Mouse (Mus musculus): ENCODE measurements around the gene Rnf150. TPM values are rescaled to one million over a fixed set of nuclear protein-coding genes. Genes with fewer than 3 reads are reported as not detected.

Gene Rnf150
- polyA plus RNA-seq (2015; fragmentation: Nextera tagmentation; extraction: Ambion mirVana) = 0.13 and 0.16 TPM in 2 replicates

DNA sequence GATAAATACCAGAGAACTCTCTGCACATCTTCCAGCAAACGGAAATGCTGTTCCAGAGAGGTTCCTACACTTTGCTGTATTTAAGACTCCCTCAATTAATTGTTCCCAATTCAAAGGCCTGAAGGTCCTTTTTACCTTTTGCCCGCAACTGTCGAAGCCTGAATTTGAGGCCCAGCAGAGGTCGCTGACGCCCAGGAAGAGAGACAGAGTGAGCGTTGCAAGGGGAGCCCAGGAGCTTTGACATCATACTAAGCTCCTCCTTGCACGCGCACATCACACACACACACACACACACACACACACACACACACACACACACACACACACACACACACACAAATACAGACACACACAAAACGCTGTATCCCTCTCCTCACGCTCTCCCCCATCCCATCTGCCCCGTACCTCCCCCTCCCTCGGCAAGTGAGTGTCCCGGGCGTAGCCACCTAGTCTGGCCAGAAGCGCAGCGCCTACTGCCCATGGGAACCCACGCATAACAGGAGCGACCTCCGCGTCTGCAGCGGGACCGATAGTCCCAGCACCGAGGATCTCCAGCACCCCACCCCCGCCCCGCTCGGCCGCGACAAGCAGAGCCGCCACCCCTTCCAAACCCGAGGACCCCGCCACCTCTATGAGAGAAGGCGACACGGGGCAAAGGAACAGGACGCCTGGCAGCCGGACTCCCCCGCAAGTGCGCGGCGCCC, at the start of gene Rnf150:
Gene Rnf150, plus strand, starts transcription at position 316 of the 704 bp plus-strand sequence.
- H3K9me3 ChIP-seq (replicated peaks; ENCODE audit: control insufficient read depth, low read length) = no peaks in the 10 kb centered on the region
- H3K4me3 ChIP-seq (ENCODE audit: low read depth, low read length) = peak within 1 kb of the TSS; percentile 61
- no peaks in the 10 kb centered on the region; the same call in 1 of the 2 replicates for H3K4me1 ChIP-seq (ENCODE audit: control insufficient read depth, low read depth, low read length)
- ATAC-seq (ENCODE audit: low read depth) = peak; percentile 32; the same call in 1 of the 2 replicates
- no peaks in the 10 kb centered on the region for H3K36me3 ChIP-seq (ENCODE audit: control insufficient read depth, insufficient read depth)
- WGBS (ENCODE audit: insufficient replicate concordance) = under 1% methylated on average over 38 of the region's 39 CpGs
- peak within 1 kb of the TSS; percentile 33 for H3K9ac ChIP-seq (ENCODE audit: low read depth, low read length)
- H3K27me3 ChIP-seq (ENCODE audit: control insufficient read depth, insufficient read depth, low read depth, low read length) = peaks cover 21% of the 10 kb centered on the region
- H3K27ac ChIP-seq (ENCODE audit: low read length) = no peak within 1 kb of the TSS
- peak within 1 kb of the TSS; percentile 77 for H3K4me2 ChIP-seq (ENCODE audit: low read depth, low read length)

DNA sequence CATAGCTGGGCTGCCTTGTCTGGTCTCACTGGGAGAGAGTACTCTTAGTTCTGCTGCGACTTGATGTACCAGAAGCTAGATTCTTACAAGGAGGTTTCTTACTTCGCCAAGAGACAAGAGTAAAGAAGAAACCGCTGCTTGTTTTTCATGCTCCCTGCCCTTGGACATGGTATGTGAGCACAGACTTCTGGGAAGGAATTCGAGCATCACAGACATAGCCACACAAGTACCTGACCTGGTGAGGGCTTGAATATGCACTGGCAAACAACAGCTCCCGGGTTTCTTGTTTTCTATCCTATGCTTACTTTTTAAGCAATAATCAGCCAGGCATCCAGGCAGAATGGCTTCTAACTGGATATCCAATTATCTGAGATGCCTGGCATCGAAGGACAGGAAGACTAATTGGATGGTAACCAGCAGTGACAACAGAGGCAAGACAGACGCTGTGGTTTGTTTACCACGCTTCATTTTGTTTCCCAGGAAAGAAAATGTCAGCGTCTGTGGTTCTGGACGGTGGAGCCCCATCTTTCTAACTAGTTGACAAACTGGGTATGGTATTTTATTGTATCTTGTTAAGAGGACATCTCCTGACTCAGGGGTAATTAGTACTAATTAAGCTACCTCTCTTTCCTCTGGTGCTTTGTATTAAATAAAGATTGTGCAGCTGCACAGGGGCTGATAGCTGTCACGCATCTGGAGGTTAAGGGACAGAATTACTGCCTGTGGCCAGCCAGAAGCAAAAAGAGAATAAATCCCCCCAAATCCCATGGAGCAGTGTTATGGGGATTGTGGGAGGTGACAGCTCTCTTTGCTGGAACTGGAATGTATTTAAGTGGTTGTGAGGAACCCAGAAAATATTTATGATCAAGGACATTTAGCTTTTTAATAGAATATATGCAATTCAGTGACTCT, 36.8 kb upstream of the Rnf150 start:
- Histone ChIP-seq H3K4me2 (ENCODE audit: low read depth, low read length) (no peak overlapping the region), H3K36me3 (ENCODE audit: control insufficient read depth, insufficient read depth) (no peaks in the 10 kb centered on the region), H3K9me3 (replicated peaks; ENCODE audit: control insufficient read depth, low read length) (no peaks in the 10 kb centered on the region), H3K27me3 (ENCODE audit: control insufficient read depth, insufficient read depth, low read depth, low read length) (no peaks in the 10 kb centered on the region), H3K4me3 (ENCODE audit: low read depth, low read length) (no peak overlapping the region), H3K27ac (ENCODE audit: low read length) (no peak overlapping the region), H3K9ac (ENCODE audit: low read depth, low read length) (no peak overlapping the region), H3K4me1 (ENCODE audit: control insufficient read depth, low read depth, low read length) (no peaks in the 10 kb centered on the region)
- no peak for ATAC-seq (ENCODE audit: low read depth)
- 50% methylated on average over 11 of the region's 11 CpGs for WGBS (ENCODE audit: insufficient replicate concordance)

DNA sequence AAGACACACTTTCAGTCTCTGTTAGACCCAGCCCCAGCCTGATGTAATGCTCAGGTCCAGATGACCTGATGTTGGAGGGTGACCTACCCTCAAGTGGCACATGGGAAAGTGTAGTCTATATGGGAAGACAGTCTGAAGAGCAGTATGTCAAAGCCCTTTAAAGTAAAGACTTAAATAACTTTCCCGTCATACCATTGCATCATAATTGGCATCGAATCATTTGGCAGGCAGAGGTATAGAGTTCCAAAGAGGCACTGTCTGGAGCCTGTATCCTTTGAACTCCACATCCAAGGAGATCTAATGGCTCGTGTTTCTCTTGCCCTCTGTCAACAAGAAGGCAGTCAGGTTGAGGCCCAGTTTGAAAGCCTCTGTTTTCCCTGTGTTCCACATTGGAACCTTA, 22.7 kb upstream of the Rnf150 start:
- no peak for ATAC-seq (ENCODE audit: low read depth)
- no peak overlapping the region for H3K4me2 ChIP-seq (ENCODE audit: low read depth, low read length)
- H3K27ac ChIP-seq (ENCODE audit: low read length) = no peak overlapping the region
- no peaks in the 10 kb centered on the region for H3K36me3 ChIP-seq (ENCODE audit: control insufficient read depth, insufficient read depth)
- H3K9ac ChIP-seq (ENCODE audit: low read depth, low read length) = no peak overlapping the region
- H3K4me1 ChIP-seq (ENCODE audit: control insufficient read depth, low read depth, low read length) = no peaks in the 10 kb centered on the region
- 57% methylated on average over 3 of the region's 3 CpGs for WGBS (ENCODE audit: insufficient replicate concordance)
- H3K9me3 ChIP-seq (replicated peaks; ENCODE audit: control insufficient read depth, low read length) = no peaks in the 10 kb centered on the region
- H3K4me3 ChIP-seq (ENCODE audit: low read depth, low read length) = no peak overlapping the region
- no peaks in the 10 kb centered on the region for H3K27me3 ChIP-seq (ENCODE audit: control insufficient read depth, insufficient read depth, low read depth, low read length)

DNA sequence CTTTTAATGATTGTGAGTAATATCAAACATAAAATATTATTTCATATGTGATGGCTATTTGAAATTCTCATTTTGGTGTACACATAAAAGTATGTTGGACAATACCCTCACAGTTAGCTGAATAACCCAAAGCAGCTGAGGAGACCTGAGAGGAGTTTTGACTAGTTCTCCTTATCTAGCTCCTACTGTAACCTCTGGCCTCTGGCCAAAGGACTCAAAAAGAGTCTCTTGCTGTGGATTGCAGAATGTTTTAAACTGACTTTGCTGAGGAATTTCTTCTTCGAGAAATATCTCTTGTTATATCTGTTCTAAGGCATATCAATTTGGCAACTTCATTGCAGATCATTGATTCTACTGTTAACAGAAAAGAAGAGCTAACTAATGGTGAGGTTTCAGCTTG, 22.2 kb upstream of the Rnf150 start:
- 11% methylated on average over 1 of the region's 1 CpGs for WGBS (ENCODE audit: insufficient replicate concordance)
- no peaks in the 10 kb centered on the region for H3K4me1 ChIP-seq (ENCODE audit: control insufficient read depth, low read depth, low read length)
- no peak for ATAC-seq (ENCODE audit: low read depth)
- no peak overlapping the region for H3K9ac ChIP-seq (ENCODE audit: low read depth, low read length)
- H3K27me3 ChIP-seq (ENCODE audit: control insufficient read depth, insufficient read depth, low read depth, low read length) = no peaks in the 10 kb centered on the region
- H3K4me3 ChIP-seq (ENCODE audit: low read depth, low read length) = no peak overlapping the region
- no peak overlapping the region for H3K4me2 ChIP-seq (ENCODE audit: low read depth, low read length)
- H3K36me3 ChIP-seq (ENCODE audit: control insufficient read depth, insufficient read depth) = no peaks in the 10 kb centered on the region
- no peaks in the 10 kb centered on the region for H3K9me3 ChIP-seq (replicated peaks; ENCODE audit: control insufficient read depth, low read length)
- no peak overlapping the region for H3K27ac ChIP-seq (ENCODE audit: low read length)

DNA sequence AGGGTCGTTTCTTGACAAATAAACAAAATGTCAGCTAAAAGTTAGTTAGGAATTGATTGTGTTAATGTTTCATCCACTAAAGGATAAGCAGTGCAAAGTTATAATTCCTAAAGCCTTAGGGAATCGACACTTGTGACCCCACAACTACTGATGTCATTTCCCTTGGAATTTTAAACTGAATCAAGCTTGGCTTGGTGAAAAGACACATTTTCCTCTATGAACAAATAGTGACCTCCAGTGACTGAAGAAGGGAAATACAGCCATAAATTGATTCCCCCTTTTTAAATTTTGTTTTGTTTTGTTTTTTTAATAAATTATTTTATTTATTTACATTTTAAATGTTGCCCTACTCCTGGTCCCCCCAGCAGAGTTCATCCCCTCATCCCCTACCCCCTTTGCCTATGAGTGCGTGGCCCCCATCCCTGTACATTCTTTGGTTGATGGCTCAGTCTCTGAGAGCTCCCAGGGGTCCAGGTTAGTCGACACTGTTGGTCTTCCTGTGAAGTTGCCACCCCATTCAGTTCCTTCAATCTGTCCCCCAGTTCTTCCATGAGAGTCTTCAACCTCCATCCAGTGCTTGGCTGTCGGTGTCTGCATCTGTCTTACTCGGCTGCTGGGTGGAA, 21.5 kb upstream of the Rnf150 start:
- no peak overlapping the region for H3K4me3 ChIP-seq (ENCODE audit: low read depth, low read length)
- no peaks in the 10 kb centered on the region; the same call in 1 of the 2 replicates for H3K4me1 ChIP-seq (ENCODE audit: control insufficient read depth, low read depth, low read length)
- no peaks in the 10 kb centered on the region for H3K27me3 ChIP-seq (ENCODE audit: control insufficient read depth, insufficient read depth, low read depth, low read length)
- no peak overlapping the region for H3K27ac ChIP-seq (ENCODE audit: low read length)
- no peak overlapping the region for H3K9ac ChIP-seq (ENCODE audit: low read depth, low read length)
- 38% methylated on average over 6 of the region's 6 CpGs for WGBS (ENCODE audit: insufficient replicate concordance)
- H3K9me3 ChIP-seq (replicated peaks; ENCODE audit: control insufficient read depth, low read length) = no peaks in the 10 kb centered on the region
- no peak overlapping the region for H3K4me2 ChIP-seq (ENCODE audit: low read depth, low read length)
- no peak for ATAC-seq (ENCODE audit: low read depth)
- no peaks in the 10 kb centered on the region for H3K36me3 ChIP-seq (ENCODE audit: control insufficient read depth, insufficient read depth)

DNA sequence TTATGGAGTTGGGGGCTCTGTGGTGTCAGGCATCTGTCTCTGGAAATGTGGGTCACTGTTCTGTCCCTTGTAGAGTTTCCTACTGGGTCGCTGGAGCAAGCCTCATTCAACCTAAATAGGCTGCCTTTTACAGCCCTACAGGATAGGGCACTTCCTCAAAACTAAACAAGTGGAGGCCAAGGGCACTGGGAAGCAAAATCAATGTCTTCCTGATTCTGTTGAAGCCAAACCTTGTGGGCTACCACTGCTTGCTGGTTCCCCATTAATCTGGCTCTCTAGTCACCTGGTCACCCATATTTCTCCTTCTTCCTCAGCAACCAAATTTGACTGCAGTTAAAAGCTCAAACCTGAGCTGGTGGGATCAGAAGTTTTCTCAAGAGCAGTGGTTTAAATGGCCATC, 19.5 kb upstream of the Rnf150 start:
- H3K9ac ChIP-seq (ENCODE audit: low read depth, low read length) = no peak overlapping the region
- H3K27ac ChIP-seq (ENCODE audit: low read length) = no peak overlapping the region
- no peak overlapping the region for H3K4me3 ChIP-seq (ENCODE audit: low read depth, low read length)
- 5% methylated on average over 1 of the region's 1 CpGs for WGBS (ENCODE audit: insufficient replicate concordance)
- H3K9me3 ChIP-seq (replicated peaks; ENCODE audit: control insufficient read depth, low read length) = no peaks in the 10 kb centered on the region
- no peaks in the 10 kb centered on the region for H3K27me3 ChIP-seq (ENCODE audit: control insufficient read depth, insufficient read depth, low read depth, low read length)
- no peaks in the 10 kb centered on the region for H3K36me3 ChIP-seq (ENCODE audit: control insufficient read depth, insufficient read depth)
- no peak for ATAC-seq (ENCODE audit: low read depth)
- H3K4me1 ChIP-seq (ENCODE audit: control insufficient read depth, low read depth, low read length) = no peaks in the 10 kb centered on the region; the same call in 1 of the 2 replicates
- no peak overlapping the region for H3K4me2 ChIP-seq (ENCODE audit: low read depth, low read length)

DNA sequence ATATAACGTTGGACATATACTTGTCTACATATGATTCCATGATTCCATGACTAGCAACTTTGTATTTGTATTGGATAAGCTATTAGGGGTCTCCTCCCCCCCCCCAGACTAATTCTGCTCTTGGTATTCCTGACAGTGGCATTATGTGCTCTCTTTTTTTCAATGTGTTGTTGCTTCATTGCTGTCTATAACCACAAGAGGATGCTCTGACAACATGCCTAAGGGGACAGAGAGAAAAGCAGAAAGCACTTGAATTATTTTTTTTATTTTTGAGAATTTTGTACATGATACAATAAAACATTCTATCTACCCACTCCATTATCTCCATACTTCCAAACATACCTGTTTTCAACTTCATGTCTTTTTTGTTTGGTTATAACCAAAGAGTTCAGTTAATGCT, 18.7 kb upstream of the Rnf150 start:
- H3K36me3 ChIP-seq (ENCODE audit: control insufficient read depth, insufficient read depth) = no peaks in the 10 kb centered on the region
- 19% methylated on average over 1 of the region's 1 CpGs for WGBS (ENCODE audit: insufficient replicate concordance)
- H3K9ac ChIP-seq (ENCODE audit: low read depth, low read length) = no peak overlapping the region
- H3K9me3 ChIP-seq (replicated peaks; ENCODE audit: control insufficient read depth, low read length) = no peaks in the 10 kb centered on the region
- no peaks in the 10 kb centered on the region; the same call in 1 of the 2 replicates for H3K4me1 ChIP-seq (ENCODE audit: control insufficient read depth, low read depth, low read length)
- H3K4me2 ChIP-seq (ENCODE audit: low read depth, low read length) = no peak overlapping the region
- no peak for ATAC-seq (ENCODE audit: low read depth)
- H3K4me3 ChIP-seq (ENCODE audit: low read depth, low read length) = no peak overlapping the region
- H3K27me3 ChIP-seq (ENCODE audit: control insufficient read depth, insufficient read depth, low read depth, low read length) = no peaks in the 10 kb centered on the region
- no peak overlapping the region for H3K27ac ChIP-seq (ENCODE audit: low read length)

DNA sequence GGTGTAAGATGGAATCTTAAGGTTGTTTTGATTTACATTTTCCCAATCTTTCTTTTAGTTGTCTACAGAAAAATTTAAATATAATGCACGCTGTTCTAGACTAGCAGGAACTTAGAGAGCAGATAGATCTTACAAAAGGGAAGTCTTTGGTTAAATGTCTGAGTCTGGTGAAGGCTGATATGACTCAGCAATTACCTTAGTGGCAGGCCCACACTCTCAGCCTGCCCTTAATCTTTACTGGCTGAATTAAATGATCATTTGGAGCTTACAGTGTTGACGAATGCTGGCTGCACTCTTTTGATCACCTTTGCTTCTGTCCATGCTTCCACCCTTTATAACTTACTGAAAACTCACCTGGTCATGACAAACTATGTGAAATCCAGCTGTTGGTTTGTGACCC, 17.1 kb upstream of the Rnf150 start:
- WGBS (ENCODE audit: insufficient replicate concordance) = 13% methylated on average over 2 of the region's 2 CpGs
- Histone ChIP-seq H3K9ac (ENCODE audit: low read depth, low read length) (no peak overlapping the region), H3K27me3 (ENCODE audit: control insufficient read depth, insufficient read depth, low read depth, low read length) (no peaks in the 10 kb centered on the region), H3K27ac (ENCODE audit: low read length) (no peak overlapping the region), H3K4me2 (ENCODE audit: low read depth, low read length) (no peak overlapping the region), H3K4me3 (ENCODE audit: low read depth, low read length) (no peak overlapping the region), H3K4me1 (ENCODE audit: control insufficient read depth, low read depth, low read length) (no peaks in the 10 kb centered on the region; the same call in 1 of the 2 replicates), H3K36me3 (ENCODE audit: control insufficient read depth, insufficient read depth) (no peaks in the 10 kb centered on the region), H3K9me3 (replicated peaks; ENCODE audit: control insufficient read depth, low read length) (no peaks in the 10 kb centered on the region)
- no peak; the same call in 1 of the 2 replicates for ATAC-seq (ENCODE audit: low read depth)
